Mouse (Mus musculus) bone marrow, adult 2 months (tissue): Measurements from ENCODE around the gene Swi5.

Experiments
- CTCF ChIP-seq: fragments of 200-500 bp; IDR thresholded peaks from 2 replicates; pipeline ENCODE4 v1.5.1; 2011; ENCODE audit warnings: low read length, control low read depth; ENCODE audit not compliant: control insufficient read depth, insufficient read depth
- POLR2A ChIP-seq: fragments of 200-500 bp; IDR thresholded peaks from 2 replicates; pipeline ENCODE4 v1.6.1; 2011; ENCODE audit warnings: low read depth, mild to moderate bottlenecking, control low read depth, low read length, borderline replicate concordance; ENCODE audit not compliant: control insufficient read depth

GRCm38 (mm10) chr2:32335888-32336287, 48.0 kb upstream of the Swi5 start:
- no peak for TF ChIP-seq POLR2A
- TF ChIP-seq CTCF = no peak
